Mouse (Mus musculus) frontal cortex, postnatal 10 days (tissue): ENCODE measurements around the gene Eml1.
A peak's percentile ranks its signal among the peaks of the same experiment; 100 is the strongest.

Experiments used
- DNase-seq, 2 experiments: peaks; one replicate each; pipeline ENCODE4 v3.0.0; 2022; ENCODE audit warnings: low spot score in 2 of 2, mixed read lengths in 1 of 2

Eml1 gene

DNA sequence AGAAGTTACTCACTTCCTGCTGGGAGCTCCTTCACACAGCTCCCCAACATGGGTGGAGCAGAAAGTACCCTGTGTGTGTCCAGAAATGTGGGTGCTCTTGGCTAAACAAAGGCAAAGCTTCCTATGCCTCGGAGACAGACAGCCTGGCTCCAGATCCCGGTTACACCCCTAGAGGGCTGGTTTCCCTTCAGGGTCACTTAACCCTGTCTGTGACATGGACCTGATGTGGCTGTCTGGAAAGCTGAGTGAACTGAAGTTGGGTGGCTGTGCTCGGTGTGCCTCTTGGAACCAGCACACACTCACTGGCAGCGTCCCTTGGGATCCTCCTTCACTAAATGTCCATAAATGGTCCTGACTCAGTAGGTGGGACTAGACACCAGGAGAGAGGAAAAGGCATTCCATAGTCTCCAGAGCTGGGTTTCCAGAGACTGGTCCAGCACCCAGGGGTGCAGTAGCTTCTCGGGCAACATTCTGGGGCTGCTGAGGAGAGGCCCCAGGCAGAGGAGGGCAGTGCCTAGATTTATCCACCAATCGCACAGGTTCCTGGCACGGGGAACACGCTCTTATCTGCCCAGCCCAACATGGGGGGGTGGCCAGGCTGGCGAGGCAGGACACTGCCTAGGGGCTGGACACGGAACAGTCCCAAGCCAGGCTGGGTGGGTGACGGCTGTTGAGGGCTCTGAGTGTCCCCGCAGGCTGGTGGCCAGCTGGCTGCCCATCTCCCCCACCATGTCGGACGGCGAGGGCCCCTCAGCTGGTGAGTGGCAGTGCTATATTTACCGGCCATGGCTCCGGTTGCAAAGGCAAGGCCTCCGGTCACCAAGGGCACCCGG is at the start of gene Eml1:
Gene Eml1, plus strand, starts transcription at position 362 of the 833 bp plus-strand sequence.
- DNase-seq: no peak

DNA sequence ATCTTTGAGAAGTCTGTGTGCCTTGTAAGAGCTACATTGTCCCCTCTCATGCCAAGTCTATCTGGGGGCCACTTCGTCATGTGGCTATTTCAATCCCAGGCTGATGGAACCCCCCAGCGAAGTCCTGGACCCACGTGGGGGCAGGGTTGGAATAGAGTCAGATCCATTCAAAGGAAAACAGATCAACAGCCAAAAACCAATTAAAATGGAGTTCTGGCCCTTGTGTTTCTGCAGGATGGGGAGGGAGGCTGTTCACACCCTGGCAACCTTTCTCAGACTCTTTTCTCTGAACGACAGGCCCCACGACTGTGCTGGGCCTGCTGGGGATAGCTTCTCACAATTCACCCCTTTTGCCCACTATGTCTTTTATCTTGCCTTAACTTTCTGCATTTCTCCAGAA is 44.4 kb upstream of the Eml1 start:
- no peak for DNase-seq

DNA sequence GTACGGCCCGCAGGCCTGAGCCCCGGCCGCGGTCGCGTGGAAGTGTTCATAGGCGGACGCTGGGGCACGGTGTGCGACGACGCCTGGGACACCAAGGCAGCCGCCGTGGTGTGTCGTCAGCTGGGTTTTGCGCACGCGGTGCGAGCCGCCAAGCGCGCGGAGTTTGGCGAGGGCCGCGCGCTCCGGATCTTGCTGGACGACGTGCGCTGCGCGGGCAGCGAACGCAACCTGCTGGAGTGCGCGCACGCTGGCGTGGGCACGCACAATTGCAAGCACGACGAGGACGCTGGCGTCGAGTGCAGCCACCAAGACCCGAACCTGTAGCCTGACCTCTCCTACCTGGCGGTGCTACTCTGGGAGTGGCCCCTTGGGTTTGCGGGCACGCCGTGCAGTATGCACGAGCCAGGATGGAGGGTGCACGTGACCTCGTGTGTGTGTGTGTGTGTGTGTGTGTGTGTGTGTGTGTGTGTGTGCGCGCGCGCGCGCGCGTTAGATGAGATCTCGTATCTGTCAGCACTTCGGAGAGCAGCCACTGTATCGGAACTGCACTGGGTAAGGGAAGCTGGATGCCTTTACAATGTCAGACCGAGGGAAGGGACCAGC is 42.8 kb upstream of the Eml1 start:
- peak; percentile 76 to 78 for DNase-seq

DNA sequence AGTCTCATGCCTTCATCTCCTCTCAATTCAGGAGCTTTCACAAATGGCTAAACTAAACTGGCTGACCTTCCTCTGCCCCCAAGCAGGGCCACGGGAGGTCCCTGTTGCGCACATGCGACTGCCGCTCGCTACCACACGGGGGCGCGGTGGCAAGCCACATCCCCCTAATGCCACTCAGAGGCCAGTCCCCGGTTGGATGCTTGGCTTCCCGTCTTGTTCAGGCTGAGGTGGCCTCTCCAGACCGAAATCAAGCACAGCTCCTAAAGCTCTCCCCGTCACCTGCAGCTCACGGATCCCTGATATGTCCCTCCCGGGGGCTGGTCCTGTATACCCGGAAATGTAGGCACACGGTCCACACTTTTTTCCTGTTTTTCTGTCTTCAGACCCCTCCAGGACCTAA is 37.7 kb upstream of the Eml1 start:
- peak; percentile 71 to 83 for DNase-seq

DNA sequence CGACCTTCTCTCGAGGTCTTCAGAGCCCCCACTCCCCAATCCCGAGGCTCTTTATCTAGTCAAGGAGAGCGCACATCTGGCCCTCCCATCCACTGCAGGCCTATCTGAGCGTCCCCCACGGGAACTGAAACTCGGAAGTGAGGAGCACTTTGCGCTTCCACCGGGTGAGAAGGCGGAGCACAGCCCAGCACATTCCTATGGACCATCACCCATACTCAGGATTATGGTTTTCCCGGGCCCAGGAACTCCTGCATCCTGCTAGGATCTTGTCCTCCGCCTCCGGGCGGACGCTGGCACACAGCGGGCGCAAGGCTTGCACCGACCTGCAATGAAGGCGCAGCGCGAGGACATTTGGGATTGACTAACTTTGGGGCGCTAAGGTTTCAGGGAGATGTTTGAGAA is 37.3 kb upstream of the Eml1 start:
- no peak for DNase-seq

DNA sequence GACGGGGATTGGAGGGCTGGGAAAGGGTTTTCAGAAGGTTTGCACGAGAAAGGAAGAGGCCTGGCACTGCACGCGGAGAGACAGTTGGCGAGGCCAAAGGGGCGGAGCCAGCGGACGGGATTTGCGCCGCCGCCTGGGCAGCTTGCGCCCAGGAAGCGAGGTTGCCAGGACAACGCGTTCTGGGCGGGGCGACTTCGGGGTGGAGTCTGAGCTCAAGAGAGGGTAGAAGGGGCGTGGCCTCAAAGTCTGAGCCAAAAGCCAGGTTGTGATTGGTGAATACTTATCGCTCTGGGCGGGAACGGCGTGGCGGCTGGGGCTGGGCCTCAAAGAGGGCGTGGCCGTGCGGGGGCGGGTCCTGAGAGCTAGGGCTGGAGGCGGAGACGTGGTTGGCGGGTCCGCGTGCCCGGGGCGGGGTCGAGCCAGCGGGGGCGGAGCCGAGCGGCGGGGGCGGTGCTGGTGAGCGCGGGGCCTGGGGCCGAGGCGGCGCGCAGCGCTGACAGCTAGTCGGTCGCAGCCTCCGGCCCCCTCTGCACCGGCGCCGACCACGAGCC is 36.8 kb upstream of the Eml1 start, which contains the start of gene Cyp46a1:
Gene Cyp46a1, plus strand, starts transcription at position 487 of the 551 bp plus-strand sequence.
- DNase-seq: peak; percentile 100

DNA sequence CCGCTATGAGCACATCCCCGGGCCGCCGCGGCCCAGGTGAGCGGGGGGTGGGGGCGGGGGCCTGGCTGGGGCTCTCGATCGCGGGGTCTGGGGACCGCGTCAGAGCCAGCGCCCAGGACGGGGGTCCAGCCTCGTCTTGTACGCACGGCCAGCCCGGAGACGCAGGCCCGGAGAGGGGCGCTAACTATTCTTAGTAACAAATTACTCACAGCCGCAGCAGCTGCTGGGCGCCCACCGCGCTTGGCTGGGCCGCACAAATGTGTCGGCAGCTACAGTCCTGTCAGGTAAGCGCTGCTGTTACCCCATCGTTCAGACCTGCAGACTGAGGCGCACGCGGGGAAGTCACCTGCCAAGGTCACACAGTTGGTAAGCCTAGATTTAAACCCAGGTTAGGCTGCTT is 36.2 kb upstream of the Eml1 start:
- DNase-seq: no peak

DNA sequence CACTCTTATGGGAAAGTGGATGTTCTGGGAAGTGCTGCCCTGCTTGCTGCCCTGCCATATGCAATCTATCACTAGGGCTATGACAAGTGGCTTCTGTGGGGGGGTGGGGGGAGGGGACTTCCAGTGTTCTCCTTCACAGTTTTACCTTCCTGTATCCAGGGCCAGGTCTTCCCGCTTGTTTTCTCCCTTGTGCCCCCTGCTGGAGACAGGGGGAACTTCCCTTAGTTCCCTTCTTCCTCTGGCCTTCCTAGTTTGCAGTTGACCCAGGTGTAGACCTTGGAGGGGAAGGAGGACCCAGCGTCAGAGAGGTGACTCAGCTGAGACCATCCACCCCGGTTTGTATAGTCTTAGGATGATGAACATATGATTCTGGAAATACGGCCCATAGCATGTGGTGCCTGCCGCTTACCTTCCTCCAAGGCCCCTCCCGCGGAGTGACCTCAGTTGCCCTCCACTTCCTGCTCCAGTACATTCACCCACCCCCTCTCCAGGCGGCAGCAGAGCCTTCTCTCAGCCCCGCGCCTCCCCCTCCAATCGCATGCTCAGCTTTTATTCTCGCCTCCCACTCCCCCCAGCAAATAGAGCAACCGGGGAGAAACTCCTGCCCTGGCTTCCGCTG is 32.1 kb upstream of the Eml1 start:
- DNase-seq: peak in 1 of 2 experiments; percentile 62

DNA sequence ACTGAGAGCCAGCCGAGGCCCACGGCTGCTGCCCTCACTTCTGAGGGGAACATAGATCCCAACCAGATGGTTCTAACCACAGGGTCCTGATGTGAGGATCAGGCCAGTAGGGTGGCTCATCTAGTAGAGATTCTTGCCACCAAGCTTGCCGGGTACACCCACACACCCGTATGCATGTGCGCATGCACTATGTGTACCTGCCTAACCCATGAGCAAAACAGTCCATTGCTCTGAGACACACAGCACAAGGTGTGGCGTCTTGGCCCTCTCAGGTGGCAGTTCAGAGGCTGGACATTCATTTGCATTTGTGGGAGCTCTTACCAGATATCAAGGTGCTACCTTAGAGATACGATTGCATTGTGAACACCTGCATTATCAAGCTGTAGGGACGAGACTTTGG is 22.6 kb upstream of the Eml1 start:
- DNase-seq: no peak

DNA sequence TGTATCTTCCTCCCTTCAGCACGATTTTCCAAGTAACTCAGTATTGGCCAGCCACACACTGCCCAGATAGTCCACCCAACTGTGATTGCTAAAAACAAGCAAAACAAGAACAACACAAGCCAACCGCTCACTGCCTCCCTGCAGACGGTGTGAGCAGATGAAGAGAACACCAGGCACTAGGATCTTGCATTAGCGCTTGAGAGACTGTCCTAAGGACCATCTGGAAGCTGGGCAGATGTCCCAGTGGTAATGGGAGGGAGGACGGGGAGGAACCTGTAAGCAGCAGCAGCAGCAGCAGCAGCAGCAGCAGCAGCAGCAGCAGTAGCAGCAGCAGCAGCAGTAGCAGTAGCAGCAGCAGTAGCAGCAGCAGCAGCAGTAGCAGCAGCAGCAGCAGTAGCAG is 21.7 kb upstream of the Eml1 start:
- no peak for DNase-seq

DNA sequence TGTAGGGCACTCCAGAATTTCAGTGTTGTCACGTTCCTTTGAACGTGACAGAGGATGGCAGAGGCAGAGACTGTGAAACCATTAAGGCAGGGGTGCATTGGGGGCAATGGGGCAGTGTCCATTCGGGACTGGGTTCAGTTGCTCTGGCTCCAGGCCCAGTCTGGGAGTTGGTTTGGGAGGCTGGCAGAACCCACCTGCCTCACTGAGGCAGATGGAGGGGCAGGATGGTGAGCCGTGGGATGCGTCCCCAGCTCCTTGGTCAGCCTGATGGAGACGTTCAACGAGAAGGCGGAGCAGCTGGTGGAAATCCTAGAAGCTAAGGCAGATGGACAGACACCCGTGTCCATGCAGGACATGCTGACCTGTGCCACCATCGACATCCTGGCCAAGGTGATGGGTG is 19.8 kb upstream of the Eml1 start:
- no peak for DNase-seq

DNA sequence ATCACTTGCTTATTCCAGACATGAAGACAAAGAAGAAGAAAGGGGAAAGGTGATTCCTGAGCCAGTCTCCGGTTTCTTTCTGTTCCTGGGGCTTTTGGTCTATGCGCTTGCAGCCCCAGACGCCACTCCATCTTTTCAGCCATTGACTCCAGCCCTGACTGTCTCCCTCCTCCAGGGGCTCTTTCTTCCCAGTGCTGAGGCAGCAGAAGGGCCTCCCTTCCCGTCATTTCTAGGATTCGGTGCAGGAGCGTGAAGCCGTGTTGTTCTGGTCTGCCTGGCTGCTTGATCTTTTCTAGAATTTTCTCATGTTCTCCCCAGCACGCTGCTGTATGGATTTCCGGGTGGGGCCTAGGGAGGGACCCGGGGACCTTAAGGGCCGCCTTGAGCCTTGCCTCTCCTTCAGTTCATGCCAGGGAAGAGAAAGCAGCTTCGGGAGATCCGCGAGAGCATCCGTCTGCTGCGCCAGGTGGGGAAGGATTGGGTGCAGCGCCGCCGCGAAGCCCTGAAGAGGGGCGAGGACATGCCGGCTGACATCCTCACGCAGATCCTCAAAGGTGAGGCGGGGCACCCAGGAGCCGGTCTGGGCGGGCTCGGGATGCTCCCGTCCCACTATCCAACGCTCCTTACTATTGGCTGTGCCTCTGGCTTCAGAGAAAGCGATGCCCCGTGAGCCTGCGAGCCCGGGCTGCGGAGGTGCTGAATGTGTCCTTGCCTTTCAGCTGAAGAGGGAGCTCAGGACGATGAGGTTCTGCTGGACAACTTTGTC is 18.2 kb upstream of the Eml1 start:
- no peak for DNase-seq

DNA sequence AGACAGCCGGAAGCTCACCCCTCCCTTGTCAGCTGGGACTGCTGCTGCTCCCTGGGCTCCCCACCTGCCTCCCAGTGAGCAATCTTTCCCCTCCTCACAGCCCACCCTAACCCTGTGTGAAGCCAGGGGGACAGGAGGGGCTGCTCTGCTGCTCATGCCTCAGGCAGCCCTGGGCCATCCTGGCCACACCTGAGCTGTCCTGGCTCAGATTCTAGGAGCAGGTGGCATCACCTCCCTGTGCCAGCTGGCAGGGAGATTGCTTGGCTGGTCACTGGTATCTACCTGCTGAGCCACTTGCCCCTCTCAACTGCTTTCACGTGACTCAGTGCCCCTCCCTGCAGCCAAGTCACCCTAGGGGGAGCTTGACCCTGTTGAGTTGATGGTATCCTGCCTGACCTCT is 16.5 kb upstream of the Eml1 start:
- no peak for DNase-seq

DNA sequence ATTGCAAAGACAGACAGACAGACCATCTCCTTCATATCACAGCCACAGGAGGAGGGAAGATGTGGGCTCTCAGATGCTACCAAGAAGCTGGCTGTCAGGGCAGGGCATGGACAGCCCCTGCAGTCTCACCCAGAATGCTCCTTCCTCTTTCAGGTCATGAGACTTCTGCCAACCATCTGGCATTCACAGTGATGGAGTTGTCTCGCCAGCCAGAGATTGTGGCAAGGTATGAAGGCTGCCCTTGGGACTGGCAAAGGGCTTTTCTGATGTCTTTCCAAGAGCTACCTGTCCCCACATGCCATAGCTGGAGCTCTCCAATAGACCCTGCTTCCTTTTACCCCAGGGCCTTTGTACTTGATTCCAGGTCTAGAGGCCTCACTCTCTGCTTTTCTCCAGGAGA is 15.5 kb upstream of the Eml1 start:
- no peak for DNase-seq

DNA sequence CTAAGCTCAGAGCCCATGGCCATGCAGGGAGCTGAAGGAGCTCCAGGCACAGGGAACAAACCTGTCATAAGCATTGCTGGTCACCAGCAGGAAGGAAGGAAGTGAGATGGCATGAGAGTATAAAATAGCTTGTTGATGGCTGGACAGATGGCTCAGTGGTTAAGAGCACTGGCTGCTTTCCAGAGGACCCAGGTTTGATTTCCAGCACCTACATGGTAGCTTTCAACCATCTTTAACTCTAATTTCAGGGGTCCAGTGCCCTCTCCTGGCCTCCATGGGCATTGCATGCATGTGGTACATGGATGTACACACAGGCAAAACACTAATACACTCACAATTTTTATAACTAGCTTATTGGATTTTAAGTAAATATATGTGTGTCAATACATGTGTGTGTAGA is 14.8 kb upstream of the Eml1 start:
- DNase-seq: no peak

DNA sequence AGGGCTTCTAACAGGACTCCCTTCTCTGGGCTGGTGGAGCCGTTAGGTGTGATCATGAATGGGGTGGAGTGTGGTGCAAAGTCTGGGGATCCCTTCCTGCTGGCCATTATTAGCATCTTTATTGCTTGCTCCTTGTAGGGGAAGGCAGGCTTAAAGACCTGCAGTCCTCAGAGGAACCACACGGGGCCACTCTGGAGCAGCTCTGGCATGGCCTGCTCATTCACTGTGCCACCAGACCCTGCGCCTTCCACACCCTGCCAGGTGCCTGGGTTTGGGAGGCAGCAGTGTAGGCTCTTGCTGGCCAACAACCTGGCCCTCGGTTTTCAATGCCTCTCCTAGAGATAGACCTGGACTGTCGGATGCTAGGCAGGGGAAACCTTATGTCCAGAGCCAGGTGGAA is 7.0 kb upstream of the Eml1 start:
- DNase-seq: peak; percentile 46 to 77

DNA sequence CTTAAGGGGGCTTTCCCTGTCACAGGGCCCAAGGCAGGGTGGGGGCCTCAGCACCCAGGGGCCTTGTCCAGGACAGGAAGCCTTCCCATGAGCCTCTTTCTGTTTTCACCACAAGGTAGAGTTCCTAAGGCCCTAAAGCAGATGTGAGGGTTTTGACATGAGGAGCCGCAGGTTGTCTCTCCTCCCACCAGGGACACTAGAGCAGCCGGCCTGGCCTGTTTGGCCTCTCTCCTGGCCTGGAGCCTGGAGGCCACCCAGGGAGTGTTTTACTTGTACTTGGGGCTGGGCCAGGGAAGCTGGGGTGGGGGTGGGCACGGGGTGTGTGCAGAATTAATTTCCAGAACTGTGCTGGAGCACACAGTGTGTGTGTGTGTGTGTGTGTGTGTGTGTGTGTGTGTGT is 5.4 kb upstream of the Eml1 start:
- peak in 1 of 2 experiments; percentile 33 for DNase-seq

DNA sequence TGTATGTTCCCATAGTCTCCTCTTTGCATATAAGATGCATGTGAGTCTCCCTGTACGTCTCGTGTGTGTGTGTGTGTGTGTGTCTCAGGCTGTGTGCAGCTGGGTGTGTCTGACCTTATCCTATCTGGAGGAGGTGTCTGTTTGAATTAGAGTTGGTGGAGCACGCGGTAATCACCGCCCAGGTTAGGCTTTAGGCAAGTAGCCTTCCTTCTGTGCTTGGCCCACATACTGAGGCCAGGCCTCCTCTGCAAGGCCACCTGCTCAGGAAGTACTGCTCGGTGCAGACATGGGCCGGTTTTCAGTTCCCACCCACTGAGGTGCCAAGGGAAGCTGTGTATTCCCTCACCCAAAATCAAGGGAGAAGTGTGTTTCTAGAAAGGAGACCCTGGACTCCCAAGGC is 4.9 kb upstream of the Eml1 start:
- DNase-seq: no peak

DNA sequence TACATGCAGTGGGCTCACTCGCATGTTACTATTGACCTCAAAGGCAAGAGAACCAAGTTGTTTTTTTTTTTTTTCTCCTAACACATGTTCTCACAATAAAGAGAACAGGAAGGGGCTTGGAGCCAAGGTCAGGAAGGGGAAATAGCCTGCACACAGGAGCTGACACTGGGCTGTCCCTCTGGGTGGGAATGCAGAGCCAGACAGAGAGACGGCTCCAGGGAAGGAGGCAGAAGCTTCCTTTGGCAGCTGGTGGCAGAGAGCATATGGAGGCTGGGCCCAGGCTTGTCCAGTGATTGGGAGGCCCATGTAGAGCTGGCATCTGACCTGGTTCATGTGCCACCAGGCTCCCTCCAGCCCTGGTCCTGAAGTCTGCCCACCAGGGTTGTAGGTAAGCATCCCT is 2.8 kb upstream of the Eml1 start:
- DNase-seq: no peak

DNA sequence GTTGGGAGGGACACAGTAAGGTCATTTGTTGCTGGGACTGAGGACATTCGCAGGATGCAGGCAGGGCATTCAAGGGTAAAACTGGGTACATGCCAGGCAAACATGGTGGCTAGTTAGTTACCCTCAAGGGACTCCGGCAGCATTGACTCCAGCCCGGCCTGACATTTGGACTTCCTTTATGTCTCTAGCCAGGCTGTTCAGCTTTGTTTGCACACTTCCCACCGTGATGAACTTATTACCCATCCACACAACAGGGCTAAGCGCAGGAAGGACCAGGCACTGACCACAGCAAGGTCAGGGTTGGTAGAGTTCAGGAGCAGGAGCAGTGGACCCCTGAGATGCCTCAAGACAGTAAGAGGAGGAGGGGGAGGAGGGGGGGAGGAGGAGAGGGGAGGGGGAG is 1.8 kb upstream of the Eml1 start:
- DNase-seq: no peak

DNA sequence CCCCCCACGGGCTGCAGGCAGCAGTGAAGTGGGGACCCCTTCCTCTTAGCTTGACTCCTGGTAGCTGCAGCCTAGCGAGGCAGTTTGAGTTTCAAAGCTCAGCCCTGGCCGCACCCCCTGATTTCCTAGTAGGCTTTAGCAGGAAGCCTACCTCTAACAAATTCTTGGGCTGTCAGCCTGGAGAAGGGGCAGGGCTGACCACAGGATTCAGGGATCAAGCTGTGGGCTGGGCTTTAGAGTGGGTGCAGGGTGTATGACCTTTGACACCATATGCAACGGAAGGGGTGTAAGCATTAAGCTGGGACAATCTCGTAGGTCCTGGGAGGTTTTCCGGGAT is 640 bp downstream of the Eml1 start:
- DNase-seq: no peak

DNA sequence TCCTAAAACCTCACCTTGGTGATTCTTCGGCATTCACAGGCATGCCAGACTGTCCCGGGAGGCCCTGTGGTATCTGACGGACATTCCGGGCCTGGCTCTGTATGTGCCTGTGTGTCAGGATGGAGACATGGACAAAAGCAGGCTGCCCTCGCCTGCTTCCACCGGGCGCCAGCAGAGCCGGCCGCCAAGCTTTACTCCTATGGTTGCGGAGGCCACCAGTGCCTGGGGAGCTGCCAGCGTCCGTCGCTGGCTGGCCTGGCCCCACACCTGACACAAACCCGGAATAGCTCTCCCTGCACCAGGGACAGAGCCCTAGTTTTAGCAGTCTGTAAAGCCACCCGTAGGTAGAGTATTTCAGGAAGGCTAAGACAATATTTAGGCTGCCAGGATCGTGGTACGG is 1.5 kb downstream of the Eml1 start:
- DNase-seq: no peak
